Mouse (Mus musculus): ENCODE data around the gene Snx21. TPM values are rescaled to one million over a fixed set of nuclear protein-coding genes. Genes with fewer than 3 reads are reported as not detected.

Gene Snx21
- total RNA-seq, 1 experiment from 2014 or later: 35.7 TPM

GRCm38 (mm10) chr2:164770279-164770678 lies 15.3 kb upstream of the Snx21 start:
- no peak for DNase-seq

- DNase-seq: no peak
These were observed 14.5 kb upstream of the Snx21 start for GRCm38 (mm10) chr2:164771123-164771522.

- no peak for DNase-seq
These were observed 12.2 kb upstream of the Snx21 start for GRCm38 (mm10) chr2:164773229-164773988.

- no peak for DNase-seq
These were observed 11.6 kb upstream of the Snx21 start for GRCm38 (mm10) chr2:164773989-164774364.

- DNase-seq: no peak
These were observed 9.5 kb upstream of the Snx21 start for GRCm38 (mm10) chr2:164776130-164776529.

- DNase-seq: no peak
These were observed 8.8 kb upstream of the Snx21 start for GRCm38 (mm10) chr2:164776801-164777200.

- DNase-seq: no peak
These were observed 8.2 kb upstream of the Snx21 start for GRCm38 (mm10) chr2:164777246-164778014.

- DNase-seq: no peak
These were observed 7.7 kb upstream of the Snx21 start for GRCm38 (mm10) chr2:164778015-164778287.

GRCm38 (mm10) chr2:164778809-164779208 lies 6.8 kb upstream of the Snx21 start:
- DNase-seq: no peak

GRCm38 (mm10) chr2:164779481-164780086 lies 6.0 kb upstream of the Snx21 start, which contains the start of gene Tnnc2:
TSS of gene Tnnc2 (minus strand) at chr2:164779967.
- no peak for DNase-seq

- DNase-seq: no peak
These were observed 3.7 kb upstream of the Snx21 start for GRCm38 (mm10) chr2:164781876-164782275.

- DNase-seq: no peak
These were observed 1.6 kb upstream of the Snx21 start for GRCm38 (mm10) chr2:164783926-164784581.

- DNase-seq: no peak
These were observed 678 bp upstream of the Snx21 start for GRCm38 (mm10) chr2:164784869-164785420.

GRCm38 (mm10) chr2:164786388-164786885 lies 814 bp downstream of the Snx21 start:
- no peak for DNase-seq

GRCm38 (mm10) chr2:164787032-164787431 lies 1.4 kb downstream of the Snx21 start:
- DNase-seq: no peak

GRCm38 (mm10) chr2:164787779-164788178 lies 2.2 kb downstream of the Snx21 start:
- no peak for DNase-seq

GRCm38 (mm10) chr2:164788411-164788810 lies 2.8 kb downstream of the Snx21 start:
- DNase-seq: no peak

- DNase-seq: peak; percentile 73
These were observed 4.8 kb downstream of the Snx21 start for GRCm38 (mm10) chr2:164790451-164790850.

- DNase-seq: no peak
These were observed 6.2 kb downstream of the Snx21 start for GRCm38 (mm10) chr2:164791841-164792261.

- DNase-seq: peak; percentile 66
These were observed 7.0 kb downstream of the Snx21 start for GRCm38 (mm10) chr2:164792400-164793190.

- DNase-seq: peak; percentile 83
These were observed 7.6 kb downstream of the Snx21 start for GRCm38 (mm10) chr2:164793236-164793635.
